Mouse (Mus musculus) heart, postnatal 25 days (tissue): ENCODE measurements at regions not wholly inside any gene's neighbourhood (a gene's known extent, or its start where the extent isn't known, plus 50 kb on each side); places are given as distances from the start of the nearest gene placed in this dataset.

Experiments used
- DNase-seq: peaks from one replicate; pipeline ENCODE4 v3.0.0; 2022; ENCODE audit warnings: low spot score
- intact Hi-C: fragments of 180-260 bp; cut with DNase I; formaldehyde crosslinking; loops from one replicate; pipeline ENCODE4 v1.15.1; 2025

DNA sequence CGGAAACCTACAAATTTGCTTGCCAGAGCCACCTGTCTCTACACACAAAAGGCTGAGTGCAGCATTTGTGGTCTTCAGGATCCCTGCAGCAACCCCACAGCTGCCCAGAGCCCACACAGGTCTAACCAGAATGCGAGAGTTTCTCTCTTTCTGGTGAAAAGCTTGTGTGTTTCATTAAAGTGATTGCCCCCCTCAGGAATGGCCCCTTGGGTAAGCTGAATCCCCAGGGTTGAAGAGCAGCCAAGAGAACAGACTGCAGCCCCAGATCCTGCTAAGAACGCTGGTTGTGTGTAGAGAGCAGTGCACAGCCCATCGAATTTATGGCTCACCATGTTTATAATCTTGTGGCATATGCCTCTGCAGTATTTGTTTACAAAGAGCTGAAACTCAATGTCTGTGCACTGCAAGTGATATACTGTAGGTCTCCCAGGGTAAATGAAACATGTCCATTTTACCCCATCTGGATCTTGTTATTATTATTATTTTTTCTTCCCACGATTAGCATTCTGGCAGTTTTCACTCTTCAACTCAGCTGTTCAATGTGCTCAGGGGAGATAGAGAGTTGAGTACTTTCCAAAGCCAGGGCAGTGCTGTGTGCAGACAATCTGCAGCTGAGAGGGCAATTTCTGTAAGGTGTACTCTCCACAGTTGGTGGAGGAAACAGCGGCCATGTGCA, 486.4 kb downstream of the Hdgfl1 start:
- intact Hi-C loops: no loop called here
- DNase-seq: no peak

DNA sequence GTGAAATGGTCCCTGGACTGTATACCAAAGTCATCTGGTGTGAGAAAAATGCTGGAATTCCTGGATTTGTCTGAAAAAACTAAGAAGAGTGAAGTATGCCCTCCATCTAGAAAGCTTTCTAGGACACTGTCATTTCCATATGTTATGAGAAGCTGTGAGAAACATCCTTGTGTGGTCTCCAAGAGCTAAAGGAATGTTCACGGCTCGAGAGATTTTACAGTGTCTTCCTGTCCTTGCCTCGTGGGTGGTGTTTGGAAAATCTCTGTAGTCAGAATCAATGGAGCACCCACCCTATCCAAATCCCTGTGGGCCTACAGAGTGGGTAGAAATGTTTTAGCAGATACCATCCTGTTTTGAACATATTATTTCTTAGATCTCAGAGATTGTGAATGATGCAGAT, 487.7 kb downstream of the Hdgfl1 start:
- intact Hi-C loops: no loop called here
- DNase-seq: no peak

DNA sequence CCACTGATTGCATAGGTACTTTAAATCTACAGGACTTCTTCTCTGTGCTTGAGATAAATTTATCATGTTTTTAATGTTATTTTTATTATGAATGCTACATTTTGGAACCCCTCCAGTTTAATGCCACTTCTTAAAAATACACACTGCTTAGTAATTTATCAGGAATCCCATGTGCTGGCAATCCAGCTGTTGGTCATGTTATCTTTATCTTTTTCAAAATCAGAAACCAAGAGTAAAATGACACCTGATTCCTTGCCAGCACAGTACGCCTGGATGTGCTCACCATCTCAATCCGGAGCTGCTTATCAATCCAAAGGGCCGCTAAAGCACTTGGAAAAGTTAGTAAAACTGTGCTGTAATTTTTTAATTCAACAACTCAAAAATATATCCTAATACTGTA, 497.1 kb downstream of the Hdgfl1 start:
- intact Hi-C loops: no loop called here
- DNase-seq: no peak

DNA sequence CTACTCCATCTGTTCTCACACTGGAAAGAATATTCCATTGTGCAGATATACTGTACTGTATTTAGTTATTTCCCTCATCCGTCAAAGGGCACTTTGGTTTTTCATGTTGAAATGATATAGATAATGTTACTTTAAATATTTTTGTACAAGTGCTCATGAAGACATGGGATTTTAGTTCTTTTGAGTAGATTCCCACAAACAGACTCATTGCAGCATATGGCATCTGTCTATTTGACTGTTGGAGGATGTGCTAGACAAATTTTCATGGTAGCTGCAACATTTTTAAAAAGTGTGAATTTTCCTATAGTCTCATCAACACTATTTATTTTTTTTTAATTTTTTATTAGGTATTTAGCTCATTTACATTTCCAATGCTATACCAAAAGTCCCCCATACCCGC, 502.5 kb downstream of the Hdgfl1 start:
- intact Hi-C loops: no loop called here
- no peak for DNase-seq

DNA sequence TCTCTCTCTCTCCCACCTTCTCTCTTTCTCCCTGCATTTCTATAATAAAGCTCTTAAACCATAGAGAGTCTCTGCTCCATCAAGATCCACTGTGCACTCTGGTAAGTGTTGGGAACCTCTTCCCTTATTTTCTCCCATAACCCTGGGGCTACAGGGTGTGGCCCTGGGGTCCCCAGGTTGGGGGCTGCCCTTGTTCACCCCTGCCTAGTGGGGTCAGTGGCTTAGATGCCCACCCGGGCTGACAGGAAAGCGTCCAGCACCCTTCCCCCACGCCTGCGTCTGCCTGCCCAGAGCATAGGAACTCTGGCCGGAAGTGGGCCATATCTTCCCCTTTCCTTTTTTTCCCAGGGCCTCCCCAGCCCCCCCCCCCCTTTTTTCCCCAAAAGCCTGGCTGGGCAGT, 534.0 kb downstream of the Hdgfl1 start:
- no peak for DNase-seq
- intact Hi-C loops: no loop called here

DNA sequence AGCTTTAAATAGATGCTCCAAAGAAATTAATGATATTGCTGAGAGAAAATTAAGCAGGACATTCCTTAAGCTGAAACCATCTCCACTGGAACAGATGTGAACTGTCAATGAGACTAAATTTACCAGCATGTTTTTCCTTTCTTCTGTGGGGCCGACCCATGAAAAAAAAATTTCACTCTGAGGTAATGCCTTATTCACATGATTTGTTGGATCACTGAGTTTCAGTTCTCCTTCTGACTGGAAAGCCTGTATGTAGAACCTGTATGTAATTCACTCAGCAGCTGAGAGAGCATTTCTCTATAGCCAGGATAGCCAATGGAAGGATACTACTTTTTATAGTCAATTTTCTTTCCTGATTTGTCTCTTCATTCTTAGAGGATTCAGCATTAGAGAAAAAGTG, 535.3 kb downstream of the Hdgfl1 start:
- intact Hi-C loops: no loop called here

GRCm38 (mm10) chr13:26217299-26217698, 552.7 kb downstream of the Hdgfl1 start:
- intact Hi-C loops: no loop called here
- DNase-seq: no peak

More for the DNA sequence above, 535.3 kb downstream of the Hdgfl1 start:
- no peak for DNase-seq

DNA sequence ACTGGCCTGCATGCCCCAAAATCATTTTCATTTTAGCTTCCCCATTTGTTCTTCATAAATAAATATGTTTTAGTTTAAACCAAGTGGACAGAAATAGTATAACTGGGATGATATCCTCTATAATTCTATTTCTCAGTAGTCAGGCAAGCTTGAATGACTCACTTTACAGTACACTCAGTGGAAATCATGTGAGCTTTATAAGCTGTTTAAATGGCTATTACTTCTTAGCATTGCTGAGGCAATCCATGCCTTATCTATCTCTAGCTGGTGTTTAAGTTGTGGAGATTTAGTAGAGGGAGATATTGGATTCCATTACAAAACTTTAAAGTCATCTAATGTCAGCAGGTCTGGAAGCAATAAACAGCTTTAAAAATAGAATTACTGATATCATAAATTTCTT, 553.4 kb downstream of the Hdgfl1 start:
- intact Hi-C loops: no loop called here
- no peak for DNase-seq

DNA sequence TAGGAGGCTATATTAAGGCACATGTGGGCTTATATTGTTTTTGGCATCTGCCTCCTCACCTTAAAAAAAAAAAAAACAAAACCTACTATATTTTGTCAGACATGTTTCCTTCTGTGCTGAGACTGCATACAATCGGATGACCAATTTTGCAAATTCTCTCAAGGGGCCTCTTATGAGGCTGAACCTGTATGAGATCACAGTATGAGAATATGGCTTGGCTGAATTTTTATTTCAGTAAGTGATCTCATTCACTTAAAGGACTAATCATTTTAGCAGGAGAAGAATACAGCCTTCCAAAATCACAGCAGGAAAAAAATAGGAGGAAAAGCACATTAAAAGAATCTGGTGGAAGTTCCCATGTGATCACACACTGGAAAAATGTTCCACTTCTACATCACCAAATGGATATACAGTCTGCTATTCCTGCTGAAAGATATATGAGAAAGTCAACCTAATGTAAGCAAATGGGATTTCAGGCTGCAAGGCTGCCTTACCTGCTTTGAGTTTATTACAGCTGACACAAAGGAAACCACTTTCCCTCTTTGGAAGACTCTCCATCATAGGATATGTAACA, 564.3 kb downstream of the Hdgfl1 start:
- no peak for DNase-seq
- intact Hi-C loops: no loop called here

- intact Hi-C loops: no loop called here
- no peak for DNase-seq
Measured at GRCm38 (mm10) chr13:26194646-26195045, 575.3 kb downstream of the Hdgfl1 start.

- no peak for DNase-seq
Measured at GRCm38 (mm10) chr13:26183879-26184278, 586.1 kb downstream of the Hdgfl1 start.

GRCm38 (mm10) chr13:26171891-26172482, 598.0 kb downstream of the Hdgfl1 start:
- intact Hi-C loops: no loop called here
- DNase-seq: no peak

More at GRCm38 (mm10) chr13:26183879-26184278, 586.1 kb downstream of the Hdgfl1 start:
- intact Hi-C loops: no loop called here

DNA sequence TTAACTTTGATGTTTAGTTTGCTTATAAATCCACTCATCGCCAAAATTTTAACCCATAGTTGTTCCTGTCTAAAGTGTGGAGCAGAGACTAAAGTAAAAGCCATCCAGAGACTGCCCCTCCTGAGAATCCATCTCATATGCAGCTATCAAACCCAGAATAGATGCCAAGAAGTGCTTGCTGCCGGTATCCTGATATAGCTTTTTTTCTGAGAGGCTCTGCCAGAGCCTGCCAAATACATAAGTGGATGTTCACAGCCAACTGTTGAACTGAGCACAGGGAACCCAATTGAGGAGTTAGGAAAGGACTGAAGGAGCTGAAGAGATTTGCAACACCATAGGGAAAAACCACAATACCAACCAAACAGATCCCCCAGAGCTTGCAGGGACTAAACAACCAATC, 600.3 kb downstream of the Hdgfl1 start:
- intact Hi-C loops: no loop called here

DNA sequence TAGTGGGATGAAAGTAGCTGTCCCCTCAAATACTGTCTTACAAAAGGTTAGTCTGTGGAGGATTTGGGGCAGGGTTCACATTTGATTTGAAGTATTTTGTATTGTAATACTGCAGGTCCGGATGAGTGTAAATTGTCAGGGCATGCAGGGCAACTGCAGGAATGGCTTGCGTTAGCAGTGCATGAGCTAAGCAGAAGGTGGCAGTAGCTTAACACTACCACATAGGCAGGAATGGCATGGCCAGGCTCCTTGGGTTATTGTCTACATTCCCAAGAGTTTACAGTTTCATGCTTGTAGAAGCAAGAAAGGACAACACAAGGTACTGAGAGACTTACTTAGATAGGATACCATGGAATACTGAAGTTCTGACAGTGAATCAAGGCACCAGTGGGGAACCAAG, 611.3 kb downstream of the Hdgfl1 start:
- intact Hi-C loops: no loop called here
- no peak for DNase-seq

More for the DNA sequence above, 600.3 kb downstream of the Hdgfl1 start:
- DNase-seq: no peak

GRCm38 (mm10) chr13:26154701-26155471, 615.1 kb downstream of the Hdgfl1 start:
- intact Hi-C loops: no loop called here
- DNase-seq: no peak

DNA sequence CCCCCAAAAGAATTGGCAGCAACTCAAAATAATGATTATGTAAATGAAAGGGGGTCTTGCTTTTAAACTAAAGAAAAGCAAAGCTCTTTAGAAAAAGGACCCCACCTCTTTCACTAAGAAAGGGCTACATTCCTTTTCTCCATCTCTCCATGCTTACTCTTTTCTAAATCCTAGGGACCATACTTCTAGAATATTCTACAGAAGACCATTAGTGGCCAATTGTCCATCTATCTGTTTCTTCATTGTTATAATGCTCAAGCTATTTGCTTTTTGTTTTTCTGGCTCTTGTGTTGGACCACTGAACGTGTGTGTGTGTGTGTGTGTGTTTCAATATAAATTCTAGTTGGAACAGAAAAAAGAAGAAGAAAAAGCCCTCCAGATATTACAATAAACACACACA, 615.7 kb downstream of the Hdgfl1 start:
- DNase-seq: no peak
- intact Hi-C loops: no loop called here

DNA sequence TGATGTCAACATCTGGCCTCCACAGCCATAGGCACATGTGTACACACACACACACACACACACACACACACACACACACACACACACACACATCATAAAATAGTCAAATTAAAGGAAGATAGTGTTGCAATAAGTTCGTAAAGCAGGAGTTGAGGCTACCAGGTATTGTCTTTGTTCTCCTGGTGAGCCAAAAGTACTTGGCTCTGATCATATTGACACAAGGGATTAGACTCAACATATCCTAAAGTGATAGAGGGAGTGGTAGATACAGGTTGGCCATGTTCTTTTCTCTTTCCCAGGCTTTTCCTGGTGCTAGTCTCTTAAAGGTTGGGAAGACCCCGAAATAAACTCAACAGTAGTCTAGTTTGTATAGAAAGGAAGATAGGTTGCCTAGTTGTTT, 616.9 kb downstream of the Hdgfl1 start:
- intact Hi-C loops: no loop called here

GRCm38 (mm10) chr13:26150426-26150825, 619.5 kb downstream of the Hdgfl1 start:
- no peak for DNase-seq
- intact Hi-C loops: no loop called here

More for the DNA sequence above, 616.9 kb downstream of the Hdgfl1 start:
- no peak for DNase-seq

- no peak for DNase-seq
- intact Hi-C loops: no loop called here
Measured at GRCm38 (mm10) chr13:26142811-26143210, 627.2 kb downstream of the Hdgfl1 start.

DNA sequence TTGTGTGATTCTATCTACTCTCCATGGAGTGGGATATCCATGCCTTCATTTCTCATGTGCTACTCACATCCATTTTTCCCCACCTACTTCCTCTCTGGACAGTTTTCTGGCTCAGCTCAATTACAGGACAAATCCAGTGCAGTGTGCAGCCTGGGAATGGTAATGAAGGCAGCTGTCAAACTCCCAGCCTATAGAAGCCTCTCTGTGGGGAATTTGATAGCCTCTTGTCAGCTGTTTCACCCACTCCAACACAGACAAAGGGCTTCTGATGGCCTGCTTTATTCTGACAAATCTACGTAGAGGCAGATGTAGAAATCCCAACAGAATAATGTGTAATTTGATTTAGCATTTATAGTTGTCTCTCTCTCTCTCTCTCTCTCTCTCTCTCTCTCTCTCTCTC, 650.6 kb downstream of the Hdgfl1 start:
- intact Hi-C loops: no loop called here
- no peak for DNase-seq

DNA sequence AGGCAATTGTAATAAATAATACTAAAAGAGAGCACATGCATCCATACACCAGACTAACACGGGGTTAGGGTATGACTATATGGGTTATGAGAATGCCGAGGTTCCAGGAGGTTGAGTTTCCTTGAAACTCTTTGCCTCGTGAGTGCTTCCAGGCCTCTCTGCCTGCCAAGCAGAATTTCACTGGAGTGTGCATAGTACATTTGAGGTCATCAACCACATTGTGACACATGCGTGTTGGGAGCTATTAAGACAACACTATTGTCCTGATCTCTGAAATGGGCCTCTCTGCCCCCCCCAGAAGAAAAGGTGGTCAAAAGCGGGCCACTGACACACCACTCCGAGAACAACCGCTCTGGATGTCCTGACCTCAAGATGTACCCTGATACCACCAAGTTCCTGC, 655.8 kb downstream of the Hdgfl1 start:
- DNase-seq: no peak
- intact Hi-C loops: no loop called here
